Mouse (Mus musculus) fibroblast of lung, adult 2 months (primary cell): ENCODE measurements around the gene Zbtb22.
"Not testable (repeated sequence)": the region's sequence is repeated elsewhere in the genome, so short reads cannot be mapped to it uniquely, and the experiment has no call there.

Source experiments
- DNase-seq: peaks from one replicate; pipeline ENCODE4 v3.0.0-alpha.2; 2011; ENCODE audit warnings: low read depth

Gene Zbtb22

GRCm38 (mm10) chr17:33948090-33948904, 32.6 kb downstream of the Zbtb22 start:
- no peak for DNase-seq

DNA sequence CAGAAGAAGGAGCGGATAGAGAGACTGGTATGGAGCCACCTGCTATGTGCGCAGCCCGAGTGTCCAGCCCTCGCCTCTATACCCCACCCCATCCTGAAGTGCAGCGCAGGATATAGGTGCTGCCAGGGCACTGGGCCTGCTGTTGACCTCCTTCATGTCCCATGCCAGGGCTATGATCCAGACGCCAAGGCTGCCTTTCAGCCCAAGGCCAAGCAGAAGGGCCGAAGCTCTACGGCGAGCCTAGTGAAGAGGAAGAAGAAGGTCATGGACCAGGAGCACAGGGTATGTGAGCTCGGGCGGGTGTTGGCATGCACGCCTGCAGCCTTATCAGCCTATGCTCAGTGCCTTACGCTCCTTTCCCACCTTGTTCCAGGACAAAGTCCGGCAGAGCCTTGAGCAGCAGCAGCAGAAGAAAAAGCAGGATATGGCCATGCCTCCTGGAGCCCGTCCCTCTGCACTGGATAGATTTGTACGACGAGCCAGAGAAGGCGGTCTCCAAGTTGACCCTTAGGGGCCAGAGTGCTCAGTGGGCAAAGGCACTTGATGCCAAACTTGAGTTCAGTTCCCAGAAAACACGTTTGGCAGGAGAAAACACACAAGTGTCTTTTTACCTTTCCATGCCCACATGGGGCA, 33.3 kb downstream of the Zbtb22 start:
- DNase-seq, result no peak

DNA sequence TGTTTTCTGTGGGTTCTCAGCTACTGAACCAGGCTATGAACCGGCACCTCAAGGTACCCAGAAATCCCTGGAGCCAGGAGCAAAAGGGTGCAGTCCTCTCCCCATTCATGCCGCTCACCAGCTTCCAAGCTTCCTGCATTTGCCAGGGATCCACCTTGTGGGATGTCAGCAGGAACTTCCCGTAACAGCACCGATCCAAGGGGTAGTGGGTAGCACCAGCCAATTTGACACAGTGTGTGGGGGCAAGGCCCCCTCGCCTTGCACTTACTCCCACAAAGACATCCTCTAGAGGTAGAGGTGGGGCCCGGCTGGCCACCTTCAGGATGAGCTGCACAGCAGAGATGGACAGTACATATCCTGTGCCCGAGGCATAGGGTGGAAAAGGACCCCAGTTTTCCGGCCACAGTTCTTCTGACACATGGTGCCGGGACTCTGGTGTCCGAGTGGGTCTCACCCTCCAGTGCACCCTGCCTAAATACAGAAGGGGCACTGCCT, 34.5 kb downstream of the Zbtb22 start:
- DNase-seq, result no peak

DNA sequence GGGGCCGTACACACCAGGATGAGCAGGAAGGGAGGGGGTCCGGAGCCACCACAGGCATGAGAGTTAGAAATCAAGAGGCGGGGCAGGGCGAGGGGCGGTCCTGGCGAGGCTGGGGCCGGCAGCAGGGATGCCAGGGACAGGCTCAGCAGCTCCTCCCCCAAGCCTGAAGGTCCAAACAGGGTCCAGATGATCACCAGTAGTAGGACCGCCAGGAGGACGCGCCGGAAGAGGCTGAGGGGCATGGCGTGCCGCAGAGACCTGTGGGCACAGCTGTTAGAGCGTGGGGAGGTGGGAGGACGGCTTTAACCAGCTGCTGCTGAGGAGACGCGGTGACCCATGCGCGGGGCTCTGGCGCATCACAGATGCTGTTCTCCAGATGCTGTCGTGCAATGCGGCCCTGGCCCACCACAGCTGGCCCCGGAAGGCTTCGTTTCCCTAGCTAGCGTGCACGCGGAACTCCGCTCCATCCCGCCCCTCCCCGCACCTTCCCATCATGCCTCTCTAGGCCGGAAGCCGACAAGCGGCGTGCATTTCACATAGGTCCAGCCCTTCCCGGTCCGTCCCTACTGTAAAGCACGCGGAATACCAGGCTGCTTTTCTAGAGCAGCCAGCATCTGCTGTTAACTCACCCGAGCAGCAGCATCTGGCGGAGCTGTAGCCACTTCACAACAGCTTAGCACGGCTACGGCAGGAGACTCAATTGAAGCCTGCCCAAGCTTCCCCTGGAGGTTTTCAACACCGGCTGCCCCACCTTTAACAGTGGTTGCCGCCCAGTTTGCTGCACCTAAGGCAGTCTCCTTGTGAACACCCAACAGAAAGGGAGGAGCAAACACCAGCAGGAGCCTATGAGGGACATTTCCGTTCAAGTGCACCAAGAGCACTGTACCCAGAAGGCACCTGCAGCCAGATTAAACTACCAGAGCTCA, 35.6 kb downstream of the Zbtb22 start, which contains the start of gene B3galt4:
Gene B3galt4 (minus strand): TSS at position 468 of the 926 bp plus-strand sequence.
- no peak for DNase-seq

DNA sequence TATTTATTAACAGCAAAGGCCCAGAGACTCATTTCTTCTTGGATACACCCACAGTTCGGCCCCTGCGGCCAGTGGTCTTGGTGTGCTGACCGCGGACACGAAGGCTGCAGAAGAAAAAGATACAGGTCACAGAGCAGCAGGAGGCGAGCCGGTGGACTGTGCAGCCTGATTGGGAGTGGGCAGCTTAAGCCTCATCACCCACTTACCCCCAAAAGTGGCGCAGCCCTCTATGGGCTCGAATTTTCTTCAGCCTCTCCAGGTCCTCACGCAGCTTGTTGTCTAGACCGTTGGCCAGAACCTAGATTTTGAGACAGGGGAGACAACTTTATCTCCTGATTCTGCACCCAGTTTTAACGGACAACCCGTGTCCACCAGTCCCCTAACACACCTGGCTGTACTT, 36.3 kb downstream of the Zbtb22 start:
- DNase-seq, result not testable (repeated sequence)

- no peak for DNase-seq
Measured at GRCm38 (mm10) chr17:33952879-33953278, 37.2 kb downstream of the Zbtb22 start.

DNA sequence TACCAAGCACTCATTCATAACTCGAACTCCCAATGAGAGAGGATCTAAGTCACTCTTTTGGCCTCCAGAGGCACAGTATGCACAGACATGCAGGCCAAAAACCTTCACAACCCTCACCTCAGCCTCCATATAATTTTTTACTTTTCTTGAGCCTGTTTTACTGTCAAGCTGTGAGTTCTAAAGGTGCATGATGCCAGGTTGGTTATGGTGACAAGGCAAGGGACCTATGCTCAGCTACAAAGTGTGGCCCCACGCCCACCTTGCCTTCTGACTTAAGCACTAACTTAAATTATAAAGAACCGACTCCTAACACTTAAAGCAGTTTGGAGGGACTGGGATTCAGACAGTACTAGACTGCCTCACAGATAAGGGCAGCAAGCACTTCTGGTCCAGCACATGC, 37.6 kb downstream of the Zbtb22 start:
- DNase-seq, result no peak

DNA sequence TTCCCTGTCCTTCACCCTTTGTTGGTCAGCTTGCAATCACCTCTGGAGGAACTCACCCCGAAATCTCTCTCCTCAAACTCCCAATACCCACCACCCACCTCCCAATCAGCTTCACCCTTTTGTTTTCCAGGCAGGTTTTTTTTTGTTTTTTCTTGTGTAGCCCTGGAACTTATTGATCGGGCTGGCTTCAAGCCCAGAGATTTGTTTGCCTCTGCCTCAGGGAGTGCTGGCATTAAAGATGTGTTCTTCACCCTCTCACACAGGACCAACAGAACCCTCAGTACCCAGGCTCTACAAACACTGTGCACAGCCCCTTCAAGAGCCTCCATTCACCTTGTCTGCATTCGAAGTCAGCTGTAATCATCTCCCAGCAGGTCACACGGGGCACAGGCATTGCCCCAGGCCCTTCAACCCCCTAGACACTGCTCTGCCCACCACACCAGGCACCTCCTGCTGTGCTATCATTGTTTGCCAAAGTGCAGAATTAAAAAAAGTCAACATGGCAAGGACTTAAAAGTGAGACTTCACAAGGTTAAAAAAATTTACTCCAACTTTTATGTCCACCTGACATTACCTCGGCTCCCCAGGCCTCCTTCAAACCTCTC, 38.4 kb downstream of the Zbtb22 start:
- no peak for DNase-seq

GRCm38 (mm10) chr17:33954646-33955554, 39.2 kb downstream of the Zbtb22 start:
- no peak for DNase-seq

- peak; percentile 98 for DNase-seq
Measured at GRCm38 (mm10) chr17:33955555-33956214, 40.0 kb downstream of the Zbtb22 start, which contains the start of the genes Vps52 and Rps18. Gene Vps52 (plus strand): TSS chr17:33955812. Gene Rps18 (minus strand): TSS chr17:33956001.

GRCm38 (mm10) chr17:33956336-33956735, 40.6 kb downstream of the Zbtb22 start:
- DNase-seq, result no peak

- DNase-seq, result no peak
Measured at GRCm38 (mm10) chr17:33957493-33957892, 41.8 kb downstream of the Zbtb22 start.

DNA sequence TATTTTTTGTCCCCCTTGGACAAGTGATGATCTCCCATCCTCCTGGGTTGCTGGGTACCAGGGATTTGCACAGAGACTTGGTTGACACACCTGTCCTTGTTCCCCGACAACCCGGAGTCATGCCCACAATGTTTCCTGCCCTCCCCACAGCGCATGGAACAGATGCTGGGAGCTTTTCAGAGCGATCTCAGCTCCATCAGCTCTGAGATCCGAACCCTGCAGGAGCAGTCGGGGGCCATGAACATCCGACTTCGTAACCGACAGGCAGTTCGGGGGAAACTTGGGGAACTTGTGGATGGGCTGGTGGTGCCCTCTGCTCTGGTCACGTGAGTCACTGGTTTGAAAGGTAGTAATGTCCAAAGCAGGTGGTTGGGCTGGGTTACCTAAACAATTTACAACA, 42.7 kb downstream of the Zbtb22 start:
- no peak for DNase-seq

- DNase-seq, result no peak
Measured at GRCm38 (mm10) chr17:33959135-33959534, 43.4 kb downstream of the Zbtb22 start.

GRCm38 (mm10) chr17:33959948-33960347, 44.2 kb downstream of the Zbtb22 start:
- DNase-seq, result no peak

DNA sequence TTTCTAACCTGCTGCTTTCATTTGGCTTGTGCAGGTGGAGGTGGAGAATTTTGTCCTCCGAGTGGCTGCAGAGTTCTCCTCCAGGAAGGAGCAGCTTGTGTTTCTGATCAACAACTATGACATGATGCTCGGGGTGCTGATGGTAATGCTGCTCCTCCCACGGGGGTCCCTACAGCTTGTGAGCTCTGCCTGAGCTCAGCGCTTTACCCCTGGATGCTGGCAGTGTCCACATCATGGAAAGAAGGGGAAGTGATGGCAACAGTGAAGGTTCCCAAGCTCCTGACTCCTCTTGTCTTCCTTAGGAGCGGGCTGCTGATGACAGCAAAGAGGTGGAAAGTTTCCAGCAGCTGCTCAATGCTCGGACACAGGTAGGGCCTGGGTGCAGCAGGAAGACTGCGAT, 47.2 kb downstream of the Zbtb22 start:
- no peak for DNase-seq

GRCm38 (mm10) chr17:33965082-33965845, 49.6 kb downstream of the Zbtb22 start:
- DNase-seq, result no peak

DNA sequence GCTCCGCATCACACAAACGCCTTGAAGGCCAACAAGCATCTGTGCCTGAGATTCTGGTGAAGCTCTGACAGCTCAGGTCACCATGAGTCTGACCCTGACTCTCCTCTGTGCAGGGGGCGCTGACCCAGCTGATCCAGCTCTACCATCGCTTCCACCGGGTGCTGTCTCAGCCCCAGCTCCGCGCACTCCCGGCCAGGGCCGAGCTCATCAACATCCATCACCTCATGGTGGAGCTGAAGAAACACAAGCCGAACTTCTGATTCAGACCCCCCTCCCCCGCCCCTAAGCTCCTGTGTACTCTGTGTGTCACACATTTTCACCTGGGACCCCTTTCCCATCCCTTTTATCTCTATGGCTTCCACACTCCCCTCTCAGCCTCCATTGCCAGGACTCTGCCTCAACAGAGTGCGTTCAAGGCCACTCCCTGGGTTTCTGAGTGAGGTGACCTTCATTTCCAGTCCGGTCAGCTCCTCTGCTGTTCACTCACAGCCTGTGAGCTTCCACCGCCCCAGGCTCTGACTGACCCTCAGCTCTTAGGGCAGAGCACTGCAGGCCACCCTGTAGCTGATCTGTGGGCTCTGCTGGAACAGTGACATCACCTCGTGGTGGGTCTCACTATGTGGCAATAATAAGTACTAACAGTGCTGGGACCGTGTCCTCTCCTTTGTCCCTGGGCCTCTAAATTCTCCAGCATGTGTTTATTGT, 50.3 kb downstream of the Zbtb22 start:
- no peak for DNase-seq

- no peak for DNase-seq
Measured at GRCm38 (mm10) chr17:33968489-33968888, 52.8 kb downstream of the Zbtb22 start.
